Mouse (Mus musculus) lung, embryonic 15.5 days (tissue): ENCODE data around the gene R3hdm2. TPM values are rescaled to one million over a fixed set of nuclear protein-coding genes. Genes with fewer than 3 reads are reported as not detected.

Experiments
- ATAC-seq: fragments of 200-750 bp; cut with Nextera tagmentation; 2 replicates; pipeline ENCODE4 v1.8.0; 2017; ENCODE audit warnings: moderate number of reproducible peaks, borderline replicate concordance; ENCODE audit not compliant: low FRiP score, low TSS enrichment; ENCODE audit errors: extremely low read depth
- H3K27ac ChIP-seq: fragments of 300-500 bp; sonication (generic); 2 replicates; pipeline ENCODE4 v1.5.1; 2015; ENCODE audit warnings: moderate library complexity, mild to moderate bottlenecking, inconsistent platforms
- H3K27me3 ChIP-seq: fragments of 300-500 bp; sonication (generic); 2 replicates; pipeline ENCODE4 v1.6.1; 2015; ENCODE audit warnings: inconsistent platforms
- H3K36me3 ChIP-seq: fragments of 300-500 bp; sonication (generic); 2 replicates; pipeline ENCODE4 v1.6.1; 2015; ENCODE audit warnings: inconsistent platforms
- H3K4me1 ChIP-seq: fragments of 300-500 bp; sonication (generic); 2 replicates; pipeline ENCODE4 v1.6.1; 2015; ENCODE audit warnings: inconsistent platforms
- H3K4me2 ChIP-seq: fragments of 300-500 bp; sonication (generic); 2 replicates; pipeline ENCODE4 v1.6.1; 2015; ENCODE audit warnings: inconsistent platforms, mild to moderate bottlenecking, moderate library complexity
- H3K4me3 ChIP-seq: fragments of 300-500 bp; sonication (generic); 2 replicates; pipeline ENCODE4 v1.5.1; 2015; ENCODE audit warnings: mild to moderate bottlenecking, inconsistent platforms
- H3K9ac ChIP-seq: fragments of 300-500 bp; sonication (generic); 2 replicates; pipeline ENCODE4 v1.6.1; 2015; ENCODE audit warnings: inconsistent platforms
- H3K9me3 ChIP-seq: fragments of 300-500 bp; sonication (generic); 2 replicates; pipeline ENCODE4 v1.6.1; 2016; ENCODE audit warnings: inconsistent platforms
- WGBS: fragments of 180-500 bp; shearing (Covaris S2); methylation state at CpG from one replicate; pipeline ENCODE4 v1.1.7; 2015; 5-methylcytosine and 5-hydroxymethylcytosine counted together
- polyA plus RNA-seq: library from polyadenylated mRNA; unstranded; fragments of >200 nt; fragmentation: Nextera tagmentation; extraction: Ambion mirVana; gene quantifications from 2 replicates; pipeline ENCODE4 v1.2.1, GENCODE M21; 2015

R3hdm2 gene
- polyA plus RNA-seq, 1 experiment from 2014 or later: 30.1 TPM

- no peaks in the 10 kb centered on the region for H3K27me3 ChIP-seq
- no peak overlapping the region for H3K4me3 ChIP-seq
- H3K9ac ChIP-seq: no peak overlapping the region
- WGBS: 85% methylated on average over 1 of the region's 1 CpGs
- no peaks in the 10 kb centered on the region for H3K36me3 ChIP-seq
- no peak overlapping the region for H3K27ac ChIP-seq
- H3K4me1 ChIP-seq: peaks cover 12% of the 10 kb centered on the region
- H3K4me2 ChIP-seq: no peak overlapping the region
- ATAC-seq: no peak
- no peaks in the 10 kb centered on the region for H3K9me3 ChIP-seq
These were observed 47.9 kb downstream of the R3hdm2 start for GRCm38 (mm10) chr10:127427987-127428386.

GRCm38 (mm10) chr10:127429538-127429937 lies 49.4 kb downstream of the R3hdm2 start:
- Histone ChIP-seq H3K27me3 (no peaks in the 10 kb centered on the region), H3K4me3 (no peak overlapping the region), H3K4me1 (peaks cover 12% of the 10 kb centered on the region), H3K36me3 (no peaks in the 10 kb centered on the region), H3K9ac (no peak overlapping the region), H3K27ac (no peak overlapping the region), H3K9me3 (no peaks in the 10 kb centered on the region), H3K4me2 (no peak overlapping the region)
- ATAC-seq: no peak
- 62% methylated on average over 1 of the region's 1 CpGs for WGBS

GRCm38 (mm10) chr10:127432466-127432865 lies 52.3 kb downstream of the R3hdm2 start:
- H3K9ac ChIP-seq: no peak overlapping the region
- no peak overlapping the region for H3K27ac ChIP-seq
- no peak overlapping the region for H3K4me3 ChIP-seq
- ATAC-seq: no peak
- no peaks in the 10 kb centered on the region for H3K4me1 ChIP-seq
- no peaks in the 10 kb centered on the region for H3K9me3 ChIP-seq
- H3K4me2 ChIP-seq: no peak overlapping the region
- H3K27me3 ChIP-seq: no peaks in the 10 kb centered on the region
- no peaks in the 10 kb centered on the region for H3K36me3 ChIP-seq
- WGBS: 85% methylated on average over 4 of the region's 4 CpGs

- Histone ChIP-seq H3K27ac (no peak overlapping the region), H3K4me1 (no peaks in the 10 kb centered on the region), H3K4me2 (no peak overlapping the region), H3K9ac (no peak overlapping the region), H3K4me3 (no peak overlapping the region), H3K36me3 (no peaks in the 10 kb centered on the region), H3K27me3 (no peaks in the 10 kb centered on the region), H3K9me3 (no peaks in the 10 kb centered on the region)
- WGBS: 86% methylated on average over 5 of the region's 5 CpGs
- ATAC-seq: no peak
These were observed 57.4 kb downstream of the R3hdm2 start for GRCm38 (mm10) chr10:127437354-127438113.

- H3K4me3 ChIP-seq: no peak overlapping the region
- no peak overlapping the region for H3K4me2 ChIP-seq
- no peak overlapping the region for H3K27ac ChIP-seq
- no peaks in the 10 kb centered on the region for H3K27me3 ChIP-seq
- no peaks in the 10 kb centered on the region for H3K4me1 ChIP-seq
- peaks cover 58% of the 10 kb centered on the region for H3K36me3 ChIP-seq
- H3K9ac ChIP-seq: no peak overlapping the region
- ATAC-seq: no peak
- 97% methylated on average over 1 of the region's 1 CpGs for WGBS
- no peaks in the 10 kb centered on the region for H3K9me3 ChIP-seq
These were observed 73.6 kb downstream of the R3hdm2 start for GRCm38 (mm10) chr10:127453701-127454100.

GRCm38 (mm10) chr10:127462411-127463096 lies 82.4 kb downstream of the R3hdm2 start:
- Histone ChIP-seq H3K4me2 (no peak overlapping the region), H3K36me3 (peaks cover 46% of the 10 kb centered on the region), H3K4me1 (no peaks in the 10 kb centered on the region), H3K4me3 (no peak overlapping the region), H3K27ac (no peak overlapping the region), H3K9me3 (no peaks in the 10 kb centered on the region), H3K27me3 (no peaks in the 10 kb centered on the region), H3K9ac (no peak overlapping the region)
- 83% methylated on average over 5 of the region's 5 CpGs for WGBS
- ATAC-seq: no peak

- no peak overlapping the region for H3K4me2 ChIP-seq
- no peak overlapping the region for H3K4me3 ChIP-seq
- no peak overlapping the region for H3K9ac ChIP-seq
- H3K4me1 ChIP-seq: 0 out of 2 replicates have a peak, but pooled peaks cover 7% of the 10 kb centered on the region
- no peaks in the 10 kb centered on the region for H3K27me3 ChIP-seq
- no peaks in the 10 kb centered on the region for H3K9me3 ChIP-seq
- ATAC-seq: peak; percentile 52; the same call in 1 of the 2 replicates
- WGBS: 53% methylated on average over 15 of the region's 15 CpGs
- peak overlapping the region; percentile 22; the same call in 1 of the 2 replicates for H3K27ac ChIP-seq
- peaks cover 33% of the 10 kb centered on the region for H3K36me3 ChIP-seq
These were observed 91.3 kb downstream of the R3hdm2 start for GRCm38 (mm10) chr10:127471281-127471988.

GRCm38 (mm10) chr10:127472722-127473121 lies 92.6 kb downstream of the R3hdm2 start:
- H3K36me3 ChIP-seq: peaks cover 41% of the 10 kb centered on the region
- H3K4me3 ChIP-seq: no peak overlapping the region
- 0 out of 2 replicates have a peak, but pooled peaks cover 7% of the 10 kb centered on the region for H3K4me1 ChIP-seq
- H3K9me3 ChIP-seq: no peaks in the 10 kb centered on the region
- H3K27me3 ChIP-seq: no peaks in the 10 kb centered on the region
- no peak overlapping the region for H3K4me2 ChIP-seq
- 78% methylated on average over 9 of the region's 9 CpGs for WGBS
- no peak overlapping the region for H3K27ac ChIP-seq
- no peak for ATAC-seq
- no peak overlapping the region for H3K9ac ChIP-seq

GRCm38 (mm10) chr10:127475175-127475574 lies 95.0 kb downstream of the R3hdm2 start:
- Histone ChIP-seq H3K9ac (no peak overlapping the region), H3K27me3 (no peaks in the 10 kb centered on the region), H3K4me1 (0 out of 2 replicates have a peak, but pooled peaks cover 7% of the 10 kb centered on the region), H3K27ac (no peak overlapping the region), H3K9me3 (no peaks in the 10 kb centered on the region), H3K4me2 (no peak overlapping the region), H3K36me3 (peaks cover 33% of the 10 kb centered on the region), H3K4me3 (no peak overlapping the region)
- 90% methylated on average over 4 of the region's 4 CpGs for WGBS
- ATAC-seq: no peak

GRCm38 (mm10) chr10:127476541-127476940 lies 96.4 kb downstream of the R3hdm2 start:
- no peak overlapping the region for H3K9ac ChIP-seq
- 83% methylated on average over 3 of the region's 3 CpGs for whole genome bisulfite sequencing

GRCm38 (mm10) chr10:127477301-127477700 lies 97.2 kb downstream of the R3hdm2 start:
- WGBS: 87% methylated on average over 7 of the region's 7 CpGs
- H3K27me3 ChIP-seq: no peaks in the 10 kb centered on the region
- peaks cover 12% of the 10 kb centered on the region; the same call in 1 of the 2 replicates for H3K4me1 ChIP-seq
- H3K36me3 ChIP-seq: peaks cover 32% of the 10 kb centered on the region
- H3K4me3 ChIP-seq: no peak overlapping the region
- H3K27ac ChIP-seq: no peak overlapping the region
- ATAC-seq: no peak
- no peak overlapping the region for H3K4me2 ChIP-seq
- no peak overlapping the region for H3K9ac ChIP-seq
- no peaks in the 10 kb centered on the region for H3K9me3 ChIP-seq

More at GRCm38 (mm10) chr10:127476541-127476940, 96.4 kb downstream of the R3hdm2 start:
- H3K4me2 ChIP-seq: no peak overlapping the region
- H3K27me3 ChIP-seq: no peaks in the 10 kb centered on the region
- no peak overlapping the region for H3K27ac ChIP-seq
- no peak for ATAC-seq
- no peak overlapping the region for H3K4me3 ChIP-seq
- peaks cover 32% of the 10 kb centered on the region for H3K36me3 ChIP-seq
- H3K4me1 ChIP-seq: peaks cover 10% of the 10 kb centered on the region; the same call in 1 of the 2 replicates
- H3K9me3 ChIP-seq: no peaks in the 10 kb centered on the region
